Mouse (Mus musculus): ENCODE results near the gene Spats2. TPM values are rescaled to one million over a fixed set of nuclear protein-coding genes. Genes with fewer than 3 reads are reported as not detected.
"Not testable (repeated sequence)": the region's sequence is repeated elsewhere in the genome, so short reads cannot be mapped to it uniquely, and the experiment has no call there.

Spats2 gene
- polyA plus RNA-seq (2012; rRNA removed) = 6.1 and 6.6 TPM in 2 replicates

DNA sequence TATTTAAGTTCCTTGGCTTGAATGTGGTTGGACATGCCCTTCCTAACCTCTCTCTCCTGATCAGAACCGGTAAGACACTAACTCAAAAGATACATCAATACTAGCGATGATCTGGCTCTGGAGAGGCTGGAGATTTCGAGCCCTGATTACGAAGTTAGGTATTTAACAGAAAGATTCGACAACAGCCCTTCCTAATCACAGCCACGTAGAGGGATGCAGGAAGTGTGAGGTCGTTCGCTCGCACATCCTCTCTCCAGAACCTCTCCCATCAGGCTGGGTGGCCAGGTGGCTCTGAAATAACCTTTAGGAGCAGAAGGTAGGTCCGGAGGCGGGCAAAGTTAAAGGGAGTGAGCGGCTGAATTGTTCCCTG, at the start of gene Spats2:
TSS of gene Spats2 (plus strand) at position 206 of the 370 bp plus-strand sequence.
- no peak for DNase-seq (ENCODE audit: low read depth, low spot score)
- 1% methylated on average over 12 of the region's 12 CpGs for WGBS

DNA sequence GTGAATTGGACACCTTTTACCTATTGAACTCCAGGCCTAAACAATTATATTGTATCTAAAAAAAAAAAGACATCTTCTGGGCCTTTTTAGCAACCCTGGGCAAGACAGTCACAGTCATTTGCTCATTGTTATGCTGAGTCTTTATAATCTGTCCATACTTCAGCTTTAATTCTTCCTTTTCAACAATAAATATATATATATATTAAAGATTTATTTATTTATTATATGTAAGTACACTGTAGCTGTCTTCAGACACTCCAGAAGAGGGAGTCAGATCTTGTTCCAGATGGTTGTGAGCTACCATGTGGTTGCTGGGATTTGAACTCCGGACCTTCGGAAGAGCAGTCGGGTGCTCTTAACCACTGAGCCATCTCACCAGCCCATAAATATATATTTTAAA, 49.7 kb upstream of the Spats2 start:
- DNase-seq (ENCODE audit: low read depth, low spot score) = not testable (repeated sequence)
- 99% methylated on average over 3 of the region's 3 CpGs for WGBS

DNA sequence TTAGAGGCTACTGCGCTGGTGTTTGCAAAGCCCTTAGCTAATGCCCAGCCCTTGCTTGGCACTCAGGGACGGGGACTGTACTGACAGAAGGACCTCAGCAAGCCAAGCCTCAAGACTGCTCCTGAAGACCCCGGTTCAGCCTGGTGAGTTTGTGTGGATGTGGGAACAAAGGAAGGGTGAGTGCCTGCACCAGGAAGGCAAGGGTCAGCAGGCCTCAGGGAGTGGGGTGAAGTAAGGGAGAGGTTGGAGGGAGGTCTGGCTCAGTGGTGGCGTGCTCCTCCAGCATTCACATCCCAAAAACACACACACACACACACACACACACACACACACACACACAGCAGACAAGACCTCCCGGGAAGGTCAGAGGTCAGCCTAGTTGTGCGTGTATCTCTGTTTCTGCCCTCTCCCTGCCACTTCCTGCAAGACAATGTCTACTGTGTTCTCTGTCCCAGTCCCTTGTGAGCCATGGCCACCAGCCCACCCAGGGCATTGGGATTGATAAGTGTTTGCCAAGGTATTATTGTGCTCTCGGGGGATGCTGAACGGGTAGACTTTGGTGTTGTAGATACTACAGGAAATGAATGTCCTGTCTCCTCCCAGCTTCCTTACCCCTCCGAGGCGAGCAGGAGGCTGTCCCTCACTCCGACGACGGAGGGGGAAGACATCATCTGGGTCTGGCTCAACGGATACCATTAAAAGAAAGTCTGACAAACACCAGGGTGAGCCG, 47.4 kb upstream of the Spats2 start:
- WGBS = 81% methylated on average over 15 of the region's 15 CpGs
- DNase-seq (ENCODE audit: low read depth, low spot score) = no peak

DNA sequence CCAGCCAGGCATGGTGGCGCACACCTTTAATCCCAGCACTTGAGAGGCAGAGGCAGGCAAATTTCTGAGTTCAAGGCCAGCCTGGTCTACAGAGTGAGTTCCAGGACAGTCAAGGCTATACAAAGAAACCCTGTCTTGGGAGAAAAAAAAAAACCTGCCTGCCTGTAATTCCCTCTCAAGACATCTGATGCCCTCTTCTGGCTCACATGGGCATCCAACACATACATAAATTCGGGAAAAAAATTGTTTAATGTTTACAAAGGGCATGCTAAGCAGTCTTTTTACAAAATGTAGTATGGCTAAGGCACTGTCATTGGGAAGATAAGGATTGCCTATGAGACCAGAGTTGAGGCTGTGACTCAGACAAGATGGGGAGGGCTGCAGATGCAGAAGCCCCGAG, 45.9 kb upstream of the Spats2 start:
- 59% methylated on average over 3 of the region's 3 CpGs for WGBS
- no peak for DNase-seq (ENCODE audit: low read depth, low spot score)

DNA sequence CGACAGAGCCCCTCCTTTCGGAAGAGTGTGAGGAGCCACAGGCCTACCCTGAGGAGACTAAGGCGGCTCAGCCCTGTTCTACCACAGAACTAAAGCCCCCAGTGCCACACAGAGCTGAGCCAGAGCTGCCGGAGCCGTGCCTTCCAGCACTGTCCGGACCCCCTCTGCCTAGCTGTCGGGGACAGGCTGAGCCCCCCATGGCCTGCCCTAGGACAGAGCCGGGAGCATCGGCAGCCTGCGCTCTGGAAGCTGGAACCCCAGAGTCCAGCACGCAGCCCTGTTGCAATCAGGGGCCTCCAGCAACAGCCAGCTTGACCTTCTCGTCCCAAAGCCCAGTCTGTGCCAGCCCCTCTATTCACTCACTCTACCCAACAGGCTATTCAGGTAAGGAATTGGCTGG, 43.4 kb upstream of the Spats2 start:
- DNase-seq (ENCODE audit: low read depth, low spot score) = no peak
- 98% methylated on average over 12 of the region's 12 CpGs for WGBS

DNA sequence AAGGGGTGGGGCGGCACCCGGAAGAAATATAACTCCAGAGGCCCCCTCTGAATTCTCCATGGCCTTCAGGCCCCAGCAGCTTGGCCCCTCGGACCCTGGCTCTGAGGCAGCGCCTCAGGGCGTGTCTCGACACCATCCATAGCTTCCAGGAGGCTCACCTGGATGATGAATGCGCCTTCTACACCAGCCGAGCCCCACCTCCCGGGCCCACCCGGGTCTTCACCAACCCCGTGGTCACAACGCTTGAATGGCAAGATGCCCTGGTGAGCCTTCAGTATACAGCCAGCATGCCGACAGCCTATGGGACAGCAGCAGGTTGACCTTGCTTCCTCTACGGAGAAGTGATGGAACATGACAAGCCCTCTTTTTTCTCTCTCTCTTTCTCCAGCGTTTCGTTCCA, 42.9 kb upstream of the Spats2 start:
- DNase-seq (ENCODE audit: low read depth, low spot score) = no peak
- WGBS = 81% methylated on average over 16 of the region's 16 CpGs

DNA sequence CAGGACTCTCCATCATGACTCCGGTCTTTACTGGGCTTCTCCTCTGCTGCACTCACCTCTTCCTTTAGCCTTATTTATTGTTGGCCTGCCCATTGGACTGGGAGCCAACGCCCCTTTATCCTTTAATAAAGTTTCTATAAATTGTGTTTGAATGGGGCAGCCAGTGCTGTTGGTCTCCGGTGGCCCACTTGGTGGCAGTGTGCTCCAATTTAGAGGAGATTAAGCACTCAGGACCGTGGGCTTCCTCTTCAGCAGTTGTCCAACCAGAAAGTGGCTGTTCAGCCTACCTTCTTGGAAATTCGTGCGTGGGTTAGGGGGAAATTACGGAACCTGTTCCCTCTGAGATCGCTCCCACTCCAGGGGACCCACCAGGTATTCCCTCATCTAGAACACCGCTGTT, 42.5 kb upstream of the Spats2 start:
- WGBS = 51% methylated on average over 9 of the region's 9 CpGs
- no peak for DNase-seq (ENCODE audit: low read depth, low spot score)

DNA sequence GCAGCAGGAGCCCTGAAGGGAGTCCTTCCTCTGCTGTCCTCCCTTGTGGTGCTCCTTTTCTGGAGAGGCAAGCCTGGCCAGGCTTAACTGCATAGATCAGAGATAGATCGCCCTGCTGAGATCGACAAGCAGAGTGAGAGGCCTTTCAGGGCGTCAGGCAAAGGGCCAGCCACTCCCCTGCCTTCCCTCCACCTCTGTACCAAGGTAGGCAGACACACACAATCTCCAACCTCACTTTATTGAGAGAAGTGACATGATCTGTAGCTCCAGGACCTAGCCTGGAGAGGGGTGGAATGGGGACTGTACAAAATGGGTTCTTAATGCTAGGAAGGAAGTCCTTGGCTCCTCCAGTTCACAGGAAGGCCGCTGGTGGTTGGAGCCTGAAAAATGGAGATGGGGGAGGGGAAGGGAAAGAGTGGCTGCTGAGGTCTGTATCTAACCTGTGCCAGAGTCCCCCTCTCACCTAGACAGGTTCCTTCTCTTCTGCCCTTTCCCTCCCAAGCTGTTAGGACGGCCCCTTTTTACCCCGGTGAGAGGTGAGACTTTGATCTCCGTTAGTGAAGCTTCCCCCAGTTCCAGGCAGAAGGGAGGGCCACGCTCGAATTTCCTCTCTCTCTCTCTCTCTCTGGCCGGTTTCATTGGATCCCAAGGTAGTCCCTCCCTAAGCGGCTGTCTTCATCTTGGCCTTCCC, 41.7 kb upstream of the Spats2 start:
- 18% methylated on average over 11 of the region's 11 CpGs for WGBS
- DNase-seq (ENCODE audit: low read depth, low spot score) = no peak

DNA sequence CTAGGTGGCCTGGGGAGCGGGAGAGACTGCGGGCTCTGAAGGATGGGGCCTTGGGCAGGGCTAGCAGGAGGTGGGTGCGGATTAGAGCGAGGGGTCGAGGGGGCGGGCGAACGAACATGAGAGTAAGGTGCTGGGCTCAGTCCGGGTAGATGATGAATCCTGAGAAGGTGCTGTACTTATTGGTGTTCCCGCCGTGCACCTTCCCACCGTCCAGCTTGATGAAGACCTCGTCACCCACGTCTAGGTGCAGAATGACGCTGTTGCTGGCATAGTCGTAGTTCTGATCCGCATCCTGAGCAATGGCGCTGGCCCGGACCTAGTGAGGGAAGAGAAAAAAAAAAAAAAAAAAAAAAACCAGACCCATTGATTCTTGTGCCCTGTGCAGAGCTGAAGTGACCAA, 41.1 kb upstream of the Spats2 start:
- WGBS = 39% methylated on average over 19 of the region's 19 CpGs
- DNase-seq (ENCODE audit: low read depth, low spot score) = no peak

DNA sequence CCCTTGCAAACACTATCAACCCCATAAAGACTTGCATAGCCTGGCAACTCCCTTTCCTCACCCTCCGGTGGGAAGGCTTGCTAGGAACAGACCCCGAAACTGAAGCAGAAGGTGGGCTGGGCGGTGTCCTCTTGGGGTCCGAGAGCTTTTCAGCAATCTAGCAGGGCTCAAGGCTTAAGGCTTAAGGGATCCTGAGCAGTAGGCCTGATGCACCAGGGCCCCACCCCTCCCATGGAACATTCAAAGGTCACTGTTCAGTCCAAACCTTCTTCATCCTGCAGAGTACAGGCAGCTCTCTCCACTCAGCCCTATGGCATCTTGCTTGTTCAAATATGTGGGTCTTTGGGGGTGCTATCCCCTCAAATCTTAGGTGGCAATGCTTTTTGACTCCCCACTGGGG, 39.7 kb upstream of the Spats2 start:
- DNase-seq (ENCODE audit: low read depth, low spot score) = no peak
- WGBS = 90% methylated on average over 4 of the region's 4 CpGs

DNA sequence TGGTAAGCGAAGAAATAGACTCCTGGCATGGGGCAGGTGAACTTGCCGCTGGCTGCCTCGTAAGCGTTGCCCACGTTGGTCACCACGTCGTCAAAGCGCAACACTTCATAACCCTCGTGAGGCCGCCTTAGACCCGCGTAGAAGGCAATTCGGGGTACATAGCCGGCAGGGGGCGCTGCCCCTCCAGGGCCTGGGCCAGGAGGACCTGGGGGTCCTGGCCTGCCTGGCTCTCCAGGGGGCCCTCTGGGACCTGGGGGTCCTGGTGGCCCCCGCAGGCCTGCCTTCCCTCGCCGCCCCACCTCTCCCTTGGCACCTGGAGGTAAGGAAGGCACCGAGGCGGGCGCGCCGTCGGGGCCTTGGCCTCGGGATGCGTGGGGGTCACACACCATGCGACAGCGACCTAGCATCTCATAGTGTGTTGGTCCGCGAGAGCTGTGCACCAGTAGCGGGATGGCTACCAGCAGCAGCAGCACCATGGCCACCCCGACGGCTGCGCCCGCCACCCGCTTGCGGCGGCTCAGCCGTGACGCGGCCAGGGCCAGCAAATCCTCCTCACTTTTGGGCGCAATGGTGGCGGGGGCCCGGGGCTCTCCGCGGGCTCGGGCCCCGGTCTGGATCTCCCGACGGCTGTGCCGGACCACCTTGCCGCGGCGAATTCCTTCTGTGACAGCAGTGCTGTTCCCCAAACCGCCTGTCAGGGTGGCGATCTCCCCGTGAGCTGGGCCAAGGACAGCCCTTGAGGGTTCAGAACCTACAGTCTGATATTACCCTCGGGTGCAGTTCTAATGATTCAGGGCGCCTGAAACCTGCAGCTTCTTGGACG, 38.3 kb upstream of the Spats2 start, which contains the start of gene C1ql4:
TSS of gene C1ql4 (minus strand) at position 565 of the 823 bp plus-strand sequence.
- WGBS = 16% methylated on average over 60 of the region's 60 CpGs
- DNase-seq (ENCODE audit: low read depth, low spot score) = no peak

DNA sequence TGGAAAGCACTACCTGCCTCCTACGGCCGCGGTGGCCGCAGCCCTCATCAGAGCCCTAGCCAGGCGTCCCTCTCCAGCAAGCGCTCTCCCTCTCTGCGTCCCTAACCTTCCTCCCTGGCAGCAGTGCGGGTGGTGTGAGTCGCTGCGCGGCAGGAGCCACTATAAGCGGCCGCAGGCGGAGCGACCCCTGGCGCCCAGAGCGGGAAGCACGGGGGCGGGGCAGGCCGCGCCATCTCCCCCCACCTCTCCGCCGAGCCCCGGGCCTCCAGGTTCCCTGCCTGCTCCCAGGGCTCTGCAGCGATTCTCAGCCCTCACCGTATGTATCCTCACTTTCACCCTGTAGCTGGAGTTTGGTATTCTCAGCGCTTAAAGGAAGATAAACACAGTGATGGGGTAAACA, 37.4 kb upstream of the Spats2 start:
- DNase-seq (ENCODE audit: low read depth, low spot score) = no peak
- under 1% methylated on average over 19 of the region's 27 CpGs for WGBS

DNA sequence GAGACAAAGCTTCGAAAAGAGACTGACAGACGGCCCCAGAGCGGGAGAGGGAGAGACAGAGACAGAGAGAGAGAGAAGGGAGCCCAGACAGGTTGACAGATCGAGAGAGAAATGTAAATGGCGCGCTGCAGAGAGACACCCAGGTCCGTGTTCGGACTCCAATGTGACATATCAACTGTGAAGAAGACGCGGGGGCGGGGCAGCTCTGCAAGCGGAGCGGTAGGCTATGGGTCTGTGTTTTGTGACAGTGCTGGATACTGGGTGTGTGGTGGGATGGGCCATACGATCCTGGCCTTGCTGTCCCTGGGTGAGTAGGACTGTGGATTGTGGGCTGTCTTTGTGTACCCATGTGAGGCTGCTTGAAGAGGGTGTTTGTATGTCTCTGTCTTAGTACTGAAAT, 36.6 kb upstream of the Spats2 start:
- no peak for DNase-seq (ENCODE audit: low read depth, low spot score)
- 32% methylated on average over 14 of the region's 14 CpGs for WGBS

DNA sequence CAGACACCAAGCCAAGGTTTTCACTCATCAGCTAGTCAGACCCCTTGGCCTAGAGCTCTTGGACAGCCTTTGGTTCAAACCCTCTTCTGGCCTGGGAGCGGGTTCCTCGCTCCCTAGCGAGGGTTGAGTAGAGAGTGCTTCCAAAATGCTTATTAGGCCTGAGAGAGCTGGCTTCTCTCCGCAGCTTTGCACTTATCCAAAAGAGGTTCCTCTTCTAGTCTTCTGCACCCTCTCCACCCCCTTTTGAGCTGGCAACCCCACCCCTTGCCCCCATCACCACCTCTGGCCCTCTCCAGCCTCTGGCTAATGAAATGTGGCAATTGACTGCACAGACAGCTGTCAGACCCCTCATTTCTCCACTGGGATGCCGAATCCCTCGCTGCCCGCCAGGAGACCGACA, 32.8 kb upstream of the Spats2 start, which contains the start of gene Dnajc22:
TSS of gene Dnajc22 (plus strand) at position 301 of the 400 bp plus-strand sequence.
- 84% methylated on average over 8 of the region's 8 CpGs for WGBS
- no peak for DNase-seq (ENCODE audit: low read depth, low spot score)

DNA sequence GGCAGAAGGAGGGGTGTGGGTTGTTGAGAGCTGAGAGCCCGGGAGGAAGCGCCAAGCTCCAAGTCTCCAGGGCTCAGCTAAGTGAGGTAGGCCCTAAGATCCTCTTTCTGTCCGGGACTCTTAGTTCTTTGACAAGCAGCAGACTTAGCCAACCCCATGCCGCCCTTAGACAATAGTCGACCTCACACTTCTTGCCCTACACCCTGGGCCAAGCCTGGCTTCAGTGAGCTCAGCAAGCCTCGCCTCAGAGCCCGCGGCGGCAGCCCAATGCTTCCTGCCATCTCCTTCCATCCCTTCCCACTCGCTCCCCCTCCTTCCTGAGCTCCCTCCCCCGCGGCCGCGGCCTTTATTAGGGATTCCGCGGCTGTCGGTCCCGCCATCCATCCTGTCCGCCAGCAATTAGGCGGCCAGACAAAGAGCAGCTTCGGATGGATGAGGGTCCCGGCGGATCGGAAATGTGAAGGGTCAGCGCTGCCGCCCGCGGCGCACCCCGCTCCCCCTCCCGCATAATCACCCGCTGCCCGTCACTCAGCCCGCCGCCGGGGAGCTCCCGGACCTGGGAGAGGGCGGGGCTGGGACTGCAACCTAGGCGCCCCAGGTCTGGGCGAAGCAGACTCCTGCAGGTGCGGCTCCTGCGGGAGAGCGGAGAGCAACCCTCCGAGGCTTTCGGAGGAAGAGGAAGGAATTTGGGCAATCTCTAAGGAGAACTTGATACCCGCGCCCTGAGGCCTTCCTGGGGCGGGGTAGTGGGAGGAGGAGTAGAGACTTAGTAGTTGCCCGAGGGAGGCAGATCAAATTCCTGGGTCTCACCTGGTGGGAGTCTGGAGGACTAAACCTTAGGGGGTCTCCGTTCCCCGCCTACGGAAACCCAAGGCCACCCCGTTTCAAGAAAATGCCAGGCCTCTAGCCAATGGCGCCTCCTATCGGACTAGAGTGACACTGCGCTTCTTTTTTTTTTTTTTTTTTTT, 32.1 kb upstream of the Spats2 start:
- WGBS = 4% methylated on average over 56 of the region's 56 CpGs
- DNase-seq (ENCODE audit: low read depth, low spot score) = no peak

DNA sequence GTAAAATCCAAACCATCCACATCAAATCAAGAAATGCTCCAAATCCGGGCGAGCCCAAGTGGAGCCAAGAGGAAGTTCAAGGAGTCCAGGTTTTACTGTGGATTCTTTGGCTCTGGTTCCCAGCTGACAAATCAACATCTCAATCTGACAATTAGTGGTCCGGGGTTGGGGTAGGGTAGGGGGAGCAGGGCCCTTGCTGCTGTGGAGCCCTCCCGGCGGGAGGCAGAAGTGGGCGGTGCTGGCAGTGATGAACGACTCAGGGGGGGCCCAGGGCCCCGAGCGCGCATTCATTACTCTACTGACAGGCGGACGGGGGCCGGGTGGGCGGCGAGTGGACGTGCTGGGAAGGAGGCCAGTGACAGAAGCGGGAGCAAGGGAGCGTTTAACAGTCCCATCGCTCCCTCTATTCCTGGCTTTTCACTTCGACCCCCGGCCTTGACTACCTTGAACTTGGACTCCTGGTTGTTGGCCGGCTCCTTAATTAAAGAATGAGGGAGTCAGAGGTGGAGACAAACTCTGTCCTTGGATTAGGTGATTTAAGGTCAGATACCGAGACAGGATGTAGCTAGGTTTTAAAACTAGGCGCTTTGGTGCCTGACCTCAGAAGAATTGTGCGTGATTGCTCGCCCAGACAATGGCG, 31.0 kb upstream of the Spats2 start:
- 12% methylated on average over 27 of the region's 27 CpGs for WGBS

DNA sequence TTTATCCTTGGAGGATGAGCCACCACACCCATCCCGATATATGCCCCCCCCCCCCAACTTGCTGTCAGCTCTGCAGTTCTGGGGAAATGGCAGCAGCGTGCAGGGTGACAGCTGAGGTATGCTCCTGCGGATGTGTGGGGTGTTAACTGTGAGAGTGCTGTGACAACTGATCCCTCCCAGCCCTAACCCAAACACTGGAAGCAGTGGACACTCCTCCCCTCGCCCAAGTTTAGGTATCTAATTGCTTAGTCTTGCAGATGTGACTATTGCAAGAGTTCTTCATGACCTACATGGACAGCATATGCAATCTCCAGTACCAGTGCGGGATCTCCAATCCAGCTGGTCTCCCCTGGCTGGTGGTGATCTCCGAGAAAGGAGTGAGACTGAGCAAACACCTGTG, 30.4 kb upstream of the Spats2 start:
- WGBS = 47% methylated on average over 6 of the region's 6 CpGs
- no peak for DNase-seq (ENCODE audit: low read depth, low spot score)

More for the DNA sequence above, 31.0 kb upstream of the Spats2 start:
- no peak for DNase-seq (ENCODE audit: low read depth, low spot score)

DNA sequence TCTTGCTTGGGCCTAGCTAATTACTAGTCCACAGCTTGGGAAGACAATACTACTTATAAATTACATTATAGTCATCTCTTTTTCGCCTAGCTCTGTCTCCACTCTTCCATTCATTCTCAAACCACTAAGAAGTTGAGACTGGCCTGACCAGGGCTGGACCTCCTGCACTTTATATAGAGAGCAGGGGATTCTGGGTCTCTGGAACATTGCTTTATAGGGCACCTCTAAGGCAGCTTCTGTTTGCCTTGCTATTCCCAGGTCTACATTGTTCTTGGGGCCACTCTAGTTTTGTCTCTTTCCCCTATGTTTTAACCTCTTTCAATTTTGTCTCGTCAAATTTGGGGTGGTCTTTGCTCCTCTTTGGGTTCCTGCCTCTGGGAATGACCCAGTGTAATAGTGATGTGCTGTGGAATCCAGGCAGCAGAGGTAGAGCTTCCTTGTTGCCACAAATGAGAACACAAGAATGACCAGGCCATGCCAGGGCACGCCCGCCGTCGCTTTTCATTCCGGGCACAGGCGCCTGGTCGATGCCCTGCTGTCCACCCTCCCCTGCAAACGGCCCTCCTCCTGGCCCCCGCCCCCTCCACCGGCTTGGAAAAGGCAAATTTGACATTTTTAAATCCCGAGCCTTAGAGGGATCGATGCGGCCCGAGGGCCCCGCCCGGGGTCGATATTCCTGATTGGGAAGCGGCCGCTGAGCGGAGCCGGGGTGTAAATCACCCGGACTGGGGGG, 29.5 kb upstream of the Spats2 start:
- 16% methylated on average over 24 of the region's 24 CpGs for WGBS
- DNase-seq (ENCODE audit: low read depth, low spot score) = no peak

All from large intestine, adult 2 months (tissue).